Mouse (Mus musculus) intestine, postnatal 0 days (tissue): ENCODE data around the gene Usp7. TPM values are rescaled to one million over a fixed set of nuclear protein-coding genes. Genes with fewer than 3 reads are reported as not detected.

Source experiments
- ATAC-seq: fragments of 200-750 bp; cut with Nextera tagmentation; 2 replicates; pipeline ENCODE4 v1.8.0; 2017; ENCODE audit warnings: mild to moderate bottlenecking, moderate TSS enrichment, moderate library complexity
- H3K27ac ChIP-seq: fragments of 300-500 bp; sonication (generic); 2 replicates; pipeline ENCODE4 v1.5.1; 2014; ENCODE audit warnings: mild to moderate bottlenecking, low read depth, low read length, moderate library complexity
- H3K27me3 ChIP-seq: fragments of 300-500 bp; sonication (generic); replicated peaks from 2 replicates; pipeline ENCODE4 v1.6.1; 2014; ENCODE audit warnings: low read length, mixed read lengths; ENCODE audit not compliant: control insufficient read depth, insufficient read depth
- H3K36me3 ChIP-seq: fragments of 300-500 bp; sonication (generic); 2 replicates; pipeline ENCODE4 v1.6.1; 2014; ENCODE audit warnings: mild to moderate bottlenecking, moderate library complexity; ENCODE audit not compliant: control insufficient read depth, insufficient read depth
- H3K4me1 ChIP-seq: fragments of 300-500 bp; sonication (generic); replicated peaks from 2 replicates; pipeline ENCODE4 v1.6.1; 2014; ENCODE audit warnings: antibody characterized with exemption, low read length, mixed read lengths; ENCODE audit not compliant: control insufficient read depth, insufficient read depth
- H3K4me2 ChIP-seq: fragments of 300-500 bp; sonication (generic); replicated peaks from 2 replicates; pipeline ENCODE4 v1.6.1; 2014; ENCODE audit warnings: low read depth, mild to moderate bottlenecking, moderate library complexity
- H3K4me3 ChIP-seq: fragments of 300-500 bp; sonication (generic); 2 replicates; pipeline ENCODE4 v1.5.1; 2014; ENCODE audit warnings: low read depth, low read length
- H3K9ac ChIP-seq: fragments of 300-500 bp; sonication (generic); 2 replicates; pipeline ENCODE4 v1.6.1; 2014; ENCODE audit warnings: mild to moderate bottlenecking, low read depth, low read length
- H3K9me3 ChIP-seq: fragments of 300-500 bp; sonication (generic); 2 replicates; pipeline ENCODE4 v1.6.1; 2016; ENCODE audit warnings: mixed run types; ENCODE audit not compliant: control insufficient read depth
- CTCF ChIP-seq: sonication (generic); IDR thresholded peaks from 2 replicates; pipeline ENCODE4 v1.5.1; 2016; ENCODE audit warnings: low read depth, mild to moderate bottlenecking, control low read depth, antibody characterized with exemption, moderate library complexity
- WGBS: fragments of 180-500 bp; shearing (Covaris S2); extraction: QIAGEN DNeasy Blood & Tissue Kit; methylation state at CpG from one replicate; pipeline ENCODE4 v1.1.7; 2014; 5-methylcytosine and 5-hydroxymethylcytosine counted together
- polyA plus RNA-seq: library from polyadenylated mRNA; unstranded; fragments of >200 nt; fragmentation: Nextera tagmentation; extraction: Ambion mirVana; gene quantifications from 2 replicates; pipeline ENCODE4 v1.2.1, GENCODE M21; 2015

Gene Usp7
- polyA plus RNA-seq, 1 experiment from 2014 or later: 16.3 TPM

GRCm38 (mm10) chr16:8822586-8822985, 30.5 kb upstream of the Usp7 start:
- Histone ChIP-seq H3K4me3 (no peak overlapping the region), H3K36me3 (no peaks in the 10 kb centered on the region), H3K4me2 (no peak overlapping the region), H3K27ac (no peak overlapping the region), H3K9me3 (no peaks in the 10 kb centered on the region), H3K4me1 (no peaks in the 10 kb centered on the region), H3K9ac (no peak overlapping the region), H3K27me3 (no peaks in the 10 kb centered on the region)
- 73% methylated on average over 4 of the region's 4 CpGs for WGBS
- TF ChIP-seq CTCF: no peak
- ATAC-seq: no peak

GRCm38 (mm10) chr16:8821429-8821828, 29.3 kb upstream of the Usp7 start:
- H3K4me3 ChIP-seq: no peak overlapping the region
- H3K9me3 ChIP-seq: no peaks in the 10 kb centered on the region
- H3K36me3 ChIP-seq: no peaks in the 10 kb centered on the region
- TF ChIP-seq CTCF: no peak
- ATAC-seq: no peak
- no peaks in the 10 kb centered on the region for H3K4me1 ChIP-seq
- WGBS: 63% methylated on average over 1 of the region's 1 CpGs
- no peak overlapping the region for H3K4me2 ChIP-seq
- H3K27me3 ChIP-seq: no peaks in the 10 kb centered on the region
- H3K9ac ChIP-seq: no peak overlapping the region
- H3K27ac ChIP-seq: no peak overlapping the region

GRCm38 (mm10) chr16:8817872-8818271, 25.8 kb upstream of the Usp7 start:
- Histone ChIP-seq H3K27me3 (no peaks in the 10 kb centered on the region), H3K36me3 (no peaks in the 10 kb centered on the region), H3K27ac (no peak overlapping the region), H3K9me3 (no peaks in the 10 kb centered on the region), H3K4me2 (no peak overlapping the region), H3K4me3 (no peak overlapping the region), H3K4me1 (no peaks in the 10 kb centered on the region), H3K9ac (no peak overlapping the region)
- no peak for TF ChIP-seq CTCF
- ATAC-seq: no peak
- WGBS: 79% methylated on average over 4 of the region's 4 CpGs

GRCm38 (mm10) chr16:8810399-8811127, 18.5 kb upstream of the Usp7 start:
- no peaks in the 10 kb centered on the region for H3K9me3 ChIP-seq
- no peak overlapping the region for H3K27ac ChIP-seq
- H3K9ac ChIP-seq: no peak overlapping the region
- no peaks in the 10 kb centered on the region for H3K4me1 ChIP-seq
- WGBS: 89% methylated on average over 14 of the region's 14 CpGs
- no peaks in the 10 kb centered on the region for H3K36me3 ChIP-seq
- ATAC-seq: no peak
- no peaks in the 10 kb centered on the region for H3K27me3 ChIP-seq
- no peak overlapping the region for H3K4me2 ChIP-seq
- no peak for TF ChIP-seq CTCF
- H3K4me3 ChIP-seq: no peak overlapping the region

GRCm38 (mm10) chr16:8806703-8807102, 14.6 kb upstream of the Usp7 start:
- Histone ChIP-seq H3K4me3 (no peak overlapping the region), H3K27ac (no peak overlapping the region), H3K9ac (no peak overlapping the region), H3K27me3 (no peaks in the 10 kb centered on the region), H3K4me1 (no peaks in the 10 kb centered on the region), H3K9me3 (0 out of 2 replicates have a peak, but pooled peaks cover 3% of the 10 kb centered on the region), H3K36me3 (no peaks in the 10 kb centered on the region), H3K4me2 (no peak overlapping the region)
- peak; percentile 79 for TF ChIP-seq CTCF
- ATAC-seq: no peak
- 29% methylated on average over 4 of the region's 4 CpGs for WGBS

GRCm38 (mm10) chr16:8795906-8796305, 3.8 kb upstream of the Usp7 start:
- peak; percentile 49; the same call in 1 of the 2 replicates for ATAC-seq
- H3K4me1 ChIP-seq: no peaks in the 10 kb centered on the region
- no peak for TF ChIP-seq CTCF
- no peak overlapping the region for H3K27ac ChIP-seq
- 66% methylated on average over 2 of the region's 2 CpGs for WGBS
- H3K27me3 ChIP-seq: no peaks in the 10 kb centered on the region
- no peaks in the 10 kb centered on the region for H3K36me3 ChIP-seq
- no peak overlapping the region for H3K9ac ChIP-seq
- no peak overlapping the region for H3K4me3 ChIP-seq
- H3K4me2 ChIP-seq: no peak overlapping the region
- no peaks in the 10 kb centered on the region for H3K9me3 ChIP-seq

- Histone ChIP-seq H3K36me3 (no peaks in the 10 kb centered on the region), H3K4me3 (no peak overlapping the region), H3K4me2 (no peak overlapping the region), H3K4me1 (no peaks in the 10 kb centered on the region), H3K27ac (no peak overlapping the region), H3K27me3 (no peaks in the 10 kb centered on the region), H3K9ac (no peak overlapping the region), H3K9me3 (no peaks in the 10 kb centered on the region)
- WGBS: 13% methylated on average over 3 of the region's 3 CpGs
- peak; percentile 48 for TF ChIP-seq CTCF
- ATAC-seq: no peak
Observed at GRCm38 (mm10) chr16:8794952-8795351, 2.8 kb upstream of the Usp7 start.
